Mouse (Mus musculus) heart, adult 2 months (tissue): ENCODE measurements around the gene Znhit6. TPM values are rescaled to one million over a fixed set of nuclear protein-coding genes. Genes with fewer than 3 reads are reported as not detected.

Experiments used
- DNase-seq, 2 experiments: peaks; one replicate each; pipeline ENCODE4 v3.0.0; 2021
- H3K27ac ChIP-seq: fragments of 200-600 bp; 2 replicates; pipeline ENCODE4 v1.8.1; 2022
- H3K27me3 ChIP-seq: fragments of 200-500 bp; 2 replicates; pipeline ENCODE4 v1.6.1; 2012; ENCODE audit warnings: mild to moderate bottlenecking, low read length, inconsistent platforms, mixed read lengths; ENCODE audit not compliant: control insufficient read depth, insufficient read depth
- H3K36me3 ChIP-seq: fragments of 200-500 bp; 2 replicates; pipeline ENCODE4 v1.6.1; 2012; ENCODE audit warnings: low read length, inconsistent platforms; ENCODE audit not compliant: control insufficient read depth, insufficient read depth
- H3K4me1 ChIP-seq: fragments of 200-500 bp; 2 replicates; pipeline ENCODE4 v1.6.1; 2011; ENCODE audit warnings: low read length; ENCODE audit not compliant: control insufficient read depth, insufficient read depth
- H3K4me3 ChIP-seq: fragments of 200-600 bp; 2 replicates; pipeline ENCODE4 v1.8.1; 2022
- H3K79me2 ChIP-seq: fragments of 200-500 bp; replicated peaks from 2 replicates; pipeline ENCODE4 v1.6.1; 2012; ENCODE audit warnings: mild to moderate bottlenecking, inconsistent platforms, low read length, moderate library complexity, mixed read lengths; ENCODE audit not compliant: control insufficient read depth, insufficient read depth
- H3K9ac ChIP-seq: fragments of 200-500 bp; 2 replicates; pipeline ENCODE4 v1.6.1; 2012; ENCODE audit warnings: low read depth, mild to moderate bottlenecking, control low read depth, inconsistent platforms, low read length, mixed read lengths
- CTCF ChIP-seq: fragments of 200-600 bp; IDR thresholded peaks from 2 replicates; pipeline ENCODE4 v1.8.1; 2022; ENCODE audit warnings: antibody characterized with exemption, mild to moderate bottlenecking, moderate library complexity
- EP300 ChIP-seq: fragments of 200-500 bp; IDR thresholded peaks from 2 replicates; pipeline ENCODE4 v1.6.1; 2011; ENCODE audit warnings: low read depth, low read length, control low read depth; ENCODE audit not compliant: insufficient read depth
- POLR2A ChIP-seq: fragments of 200-500 bp; IDR thresholded peaks from 2 replicates; pipeline ENCODE4 v1.6.1; 2011; ENCODE audit warnings: mild to moderate bottlenecking, low read depth, low read length, control low read depth; ENCODE audit not compliant: insufficient read depth
- WGBS: fragments of 180-500 bp; shearing (Covaris S2); methylation state at CpG from one replicate; pipeline ENCODE4 v1.1.7; 2018; 5-methylcytosine and 5-hydroxymethylcytosine counted together
- intact Hi-C: fragments of 180-260 bp; cut with DNase I; formaldehyde crosslinking; loops from one replicate; pipeline ENCODE4 v1.15.1; 2025
- polyA plus RNA-seq: library from polyadenylated mRNA; depleted of rRNA; stranded (reverse); fragments of >200 nt; gene quantifications from 2 replicates; pipeline ENCODE4 v1.2.3, GENCODE M21; 2012; rRNA removed
- total RNA-seq, 2 experiments: library from RNA; stranded (reverse); gene quantifications; 2 replicates each; pipeline ENCODE4 v1.2.3; 2021

Gene Znhit6
- total and polyA plus RNA-seq, 3 experiments, result 4.0 to 10.4 (median 10.3) TPM

DNA sequence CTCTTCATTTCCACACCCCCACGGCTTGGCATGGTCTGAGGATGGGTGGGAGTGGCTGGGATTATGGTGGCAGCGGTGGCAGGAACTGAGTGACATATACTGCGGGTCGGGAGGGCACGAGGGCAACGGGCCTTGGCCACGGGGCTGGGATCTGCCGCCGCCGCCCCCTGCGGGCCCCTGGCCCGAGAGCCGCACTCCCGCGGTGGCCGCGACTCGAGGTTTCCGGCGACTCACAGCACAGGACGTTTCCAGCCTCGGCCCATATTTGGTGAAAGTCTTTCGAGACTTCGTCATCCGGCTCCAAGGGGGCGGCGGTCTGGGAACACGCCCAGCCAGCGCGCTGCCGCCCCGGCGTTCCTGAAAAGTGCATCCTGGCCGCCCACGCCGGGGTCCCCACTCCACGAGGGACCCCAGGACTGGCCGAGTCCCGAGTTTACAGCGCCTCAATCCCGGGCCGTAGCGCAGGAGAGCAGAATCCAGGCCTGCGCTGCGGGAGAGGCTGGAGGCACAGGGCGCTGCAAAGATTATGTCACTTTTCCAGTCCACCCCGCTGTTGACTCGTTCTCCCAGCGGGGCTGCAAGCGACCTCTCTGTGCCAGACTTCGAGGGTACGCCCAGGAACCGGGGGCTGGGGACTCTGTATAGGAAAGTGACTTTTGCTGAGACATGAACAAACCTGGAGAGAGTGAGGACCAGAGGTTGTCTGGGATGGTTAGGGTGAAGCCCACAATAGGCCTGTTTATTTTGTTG is 77.4 kb downstream of the Znhit6 start:
- Histone ChIP-seq H3K4me1 (peaks cover 10% of the 10 kb centered on the region), H3K27ac (peak overlapping the region; percentile 98), H3K9ac (peak overlapping the region; percentile 71), H3K4me3 (peak overlapping the region; percentile 71), H3K27me3 (no peaks in the 10 kb centered on the region), H3K36me3 (peaks cover under 1% of the 10 kb centered on the region), H3K79me2 (no peaks in the 10 kb centered on the region)
- intact Hi-C loops, result loop anchor here (2.0 kb wide), 1 partner anchor 105 kb away; the partner anchor contains the start of gene Ddah1
- peak; percentile 84 to 87 for DNase-seq
- TF ChIP-seq EP300, result no peak
- TF ChIP-seq CTCF, result peak; percentile 49
- 0 out of 2 replicates have a peak, but pooled peaks have one; percentile 10 for TF ChIP-seq POLR2A
- WGBS, result 3% methylated on average over 53 of the region's 53 CpGs

- no peak overlapping the region for H3K4me3 ChIP-seq
Observed at GRCm38 (mm10) chr3:145654028-145654427, 78.0 kb downstream of the Znhit6 start.

More at GRCm38 (mm10) chr3:145654028-145654427, 78.0 kb downstream of the Znhit6 start:
- no peak for DNase-seq
- intact Hi-C loops, result no loop called here
- H3K9ac ChIP-seq, result no peak overlapping the region
- 94% methylated on average over 9 of the region's 9 CpGs for WGBS
- H3K27ac ChIP-seq, result no peak overlapping the region; the same call in 1 of the 2 replicates
- H3K79me2 ChIP-seq, result no peaks in the 10 kb centered on the region
- no peaks in the 10 kb centered on the region for H3K27me3 ChIP-seq
- peaks cover 10% of the 10 kb centered on the region for H3K4me1 ChIP-seq
- H3K36me3 ChIP-seq, result no peaks in the 10 kb centered on the region
- TF ChIP-seq POLR2A (no peak), CTCF (no peak), EP300 (no peak)

Other genes starting within 250 kb of the Znhit6 start
- gene Ccn1, start 73.8 kb downstream of the Znhit6 start, total RNA-seq, result 10 to 100 TPM; 49.9 to 72.1 TPM
- gene Ccn1, start 73.8 kb downstream of the Znhit6 start, polyA plus RNA-seq, result 39.7 and 45.0 TPM in 2 replicates
- gene Ddah1, start 182.5 kb downstream of the Znhit6 start, total RNA-seq, result 1 to 10 TPM; 5.4 to 5.9 TPM
- 4.5 and 15.8 TPM in 2 replicates for gene Ddah1, start 182.5 kb downstream of the Znhit6 start, polyA plus RNA-seq